Mouse (Mus musculus) myocyte (in vitro differentiated cells): ENCODE measurements around the gene Six3.

Experiments
- E2F4 ChIP-seq: IDR thresholded peaks from one replicate; pipeline ENCODE4 v1.6.1; 2011; ENCODE audit warnings: mild to moderate bottlenecking, control low read depth, moderate library complexity; ENCODE audit not compliant: insufficient read depth
- MAX ChIP-seq: IDR thresholded peaks from one replicate; pipeline ENCODE4 v1.6.1; 2011; ENCODE audit warnings: low read depth, mild to moderate bottlenecking, control low read depth
- MYOD1 ChIP-seq, 3 experiments: IDR thresholded peaks; one replicate each; pipeline ENCODE4 v1.6.1; 2011; ENCODE audit warnings: control low read depth in 2 of 3, low read depth in 2 of 3, mild to moderate bottlenecking in 2 of 3, moderate library complexity in 1 of 3; ENCODE audit not compliant: insufficient read length in 2 of 3, control insufficient read depth in 1 of 3
- MYOG ChIP-seq, 3 experiments: IDR thresholded peaks; one replicate each; pipeline ENCODE4 v1.6.1; 2011; ENCODE audit warnings: control low read depth in 2 of 3, low read depth in 2 of 3, mild to moderate bottlenecking in 2 of 3; ENCODE audit not compliant: insufficient read length in 2 of 3, control insufficient read depth in 1 of 3, insufficient read depth in 1 of 3
- POLR2A ChIP-seq: IDR thresholded peaks from one replicate; pipeline ENCODE4 v1.6.1; 2011; ENCODE audit warnings: low read depth, mild to moderate bottlenecking, control low read depth, moderate library complexity; ENCODE audit not compliant: insufficient read length
- REST ChIP-seq: IDR thresholded peaks from one replicate; pipeline ENCODE4 v1.6.1; 2011; ENCODE audit warnings: mild to moderate bottlenecking, control low read depth, moderate library complexity; ENCODE audit not compliant: insufficient read depth, insufficient read length
- TCF12 ChIP-seq: IDR thresholded peaks from one replicate; pipeline ENCODE4 v1.6.1; 2011; ENCODE audit warnings: mild to moderate bottlenecking, control low read depth; ENCODE audit not compliant: poor library complexity, insufficient read depth, severe bottlenecking
- TCF3 ChIP-seq: IDR thresholded peaks from one replicate; pipeline ENCODE4 v1.6.1; 2011; ENCODE audit warnings: low read depth, control low read depth; ENCODE audit not compliant: insufficient read length
- USF1 ChIP-seq: IDR thresholded peaks from one replicate; pipeline ENCODE4 v1.6.1; 2011; ENCODE audit warnings: low read depth, mild to moderate bottlenecking, control low read depth, moderate library complexity

DNA sequence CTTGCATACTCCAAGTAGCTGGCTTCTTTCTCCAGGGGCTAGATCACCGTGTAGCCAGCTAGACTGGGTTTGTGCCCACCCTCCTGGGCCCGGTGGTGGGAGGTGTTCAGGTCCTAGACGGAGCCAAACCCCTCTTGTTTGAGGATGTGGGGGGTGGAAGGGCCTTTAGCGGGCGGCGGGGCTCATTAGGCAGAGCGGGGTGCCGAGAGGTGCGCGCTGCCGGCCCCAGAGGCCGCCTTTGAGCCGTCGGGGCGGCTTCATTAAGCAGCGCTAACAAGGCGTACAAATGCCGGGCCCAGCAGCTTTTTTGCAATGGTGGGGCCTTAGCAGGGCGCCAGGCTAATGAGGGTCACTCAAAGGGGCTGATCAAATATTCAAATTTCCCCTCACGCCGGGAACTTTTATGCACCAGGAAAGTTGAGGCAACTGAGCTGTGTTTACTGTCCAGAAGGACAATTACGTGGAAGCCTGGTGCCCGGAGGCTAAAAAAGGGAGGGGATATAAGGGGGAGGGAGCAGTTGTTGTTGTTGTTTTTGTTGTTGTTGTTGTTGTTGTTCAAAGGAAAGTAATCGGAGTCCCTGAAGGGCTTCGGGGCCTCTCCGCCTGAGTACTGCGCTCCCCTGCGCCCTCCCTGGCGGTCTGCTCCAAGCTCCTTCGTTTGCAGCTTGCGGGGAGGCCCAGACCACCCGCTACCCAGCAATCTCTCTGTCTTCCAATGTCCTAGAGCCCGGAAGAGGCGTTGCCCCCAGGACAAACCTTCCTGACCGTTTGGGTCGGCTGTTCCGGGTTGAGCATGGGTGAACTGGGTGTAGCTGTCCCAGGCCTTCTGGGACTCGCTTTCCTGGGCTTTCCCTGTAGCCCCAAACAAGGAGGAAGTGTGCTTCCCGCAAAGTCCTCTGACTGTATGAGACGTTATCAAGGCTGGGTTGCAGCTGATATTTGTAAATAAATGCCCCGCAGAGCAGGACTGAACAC lies 3.4 kb downstream of the Six3 start:
- TF ChIP-seq USF1 (no peak), E2F4 (no peak), POLR2A (no peak), MYOD1 (IDR thresholded peaks at IDR 0.05; ENCODE audit: control insufficient read depth in 1 of 3, insufficient read length in 2 of 3, low read depth in 2 of 3) (no peak), MYOG (IDR thresholded peaks at IDR 0.05; ENCODE audit: control insufficient read depth in 1 of 3, insufficient read depth in 1 of 3, insufficient read length in 2 of 3, low read depth in 2 of 3) (no peak), TCF3 (no peak), MAX (no peak), REST (no peak), TCF12 (no peak)
